Mouse (Mus musculus) urinary bladder, adult 2 months (tissue): Measurements from ENCODE around the gene Gpr89. TPM values are rescaled to one million over a fixed set of nuclear protein-coding genes. Genes with fewer than 3 reads are reported as not detected.

ENCODE experiments used
- DNase-seq: peaks from one replicate; pipeline ENCODE4 v3.0.0; 2022; ENCODE audit warnings: low spot score
- polyA plus RNA-seq: library from polyadenylated mRNA; depleted of rRNA; stranded (reverse); fragments of >200 nt; gene quantifications from 2 replicates; pipeline ENCODE4 v1.2.3, GENCODE M21; 2012

Gpr89 gene
- polyA plus RNA-seq, 1 experiment, result 11.5 TPM

DNA sequence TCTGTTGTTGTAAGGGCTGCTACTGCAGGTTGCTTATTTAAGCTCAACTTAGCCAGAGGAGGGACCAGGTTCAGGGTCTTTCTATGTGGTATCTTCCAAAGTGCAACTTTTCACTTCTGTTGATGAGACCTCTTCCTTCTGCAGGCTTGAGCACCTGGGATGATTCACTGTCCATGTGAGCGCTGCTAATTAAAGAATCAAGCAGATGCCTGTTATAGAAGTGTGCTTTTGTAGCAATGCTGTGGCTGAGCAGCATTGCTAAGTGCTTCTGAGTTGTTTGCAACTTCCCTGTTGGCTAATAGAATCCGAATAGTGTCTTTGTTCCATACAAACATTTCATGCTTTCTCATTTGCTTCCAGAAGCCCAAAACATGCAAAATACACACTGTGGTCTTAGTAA lies 34.9 kb downstream of the Gpr89 start:
- no peak for DNase-seq

DNA sequence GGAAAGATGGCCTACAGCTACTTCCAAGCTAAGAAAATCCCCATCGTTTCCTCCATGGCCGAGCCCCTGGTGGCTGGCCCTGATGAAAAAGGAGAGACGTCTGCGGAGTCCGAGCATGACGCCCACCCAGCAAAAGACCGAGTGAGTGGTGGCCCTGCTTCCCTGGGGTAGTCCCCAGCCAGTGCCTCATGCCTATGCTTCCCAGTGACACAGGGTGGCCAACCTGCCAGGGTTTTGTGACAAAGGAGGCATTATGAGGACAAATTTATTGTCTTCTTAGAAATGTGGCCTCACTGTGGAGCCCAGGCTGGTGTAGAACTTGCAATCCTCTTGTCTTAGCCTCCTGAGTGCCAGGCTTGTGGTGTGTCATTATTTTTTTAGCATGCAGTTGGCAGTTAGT lies 36.1 kb downstream of the Gpr89 start:
- no peak for DNase-seq

DNA sequence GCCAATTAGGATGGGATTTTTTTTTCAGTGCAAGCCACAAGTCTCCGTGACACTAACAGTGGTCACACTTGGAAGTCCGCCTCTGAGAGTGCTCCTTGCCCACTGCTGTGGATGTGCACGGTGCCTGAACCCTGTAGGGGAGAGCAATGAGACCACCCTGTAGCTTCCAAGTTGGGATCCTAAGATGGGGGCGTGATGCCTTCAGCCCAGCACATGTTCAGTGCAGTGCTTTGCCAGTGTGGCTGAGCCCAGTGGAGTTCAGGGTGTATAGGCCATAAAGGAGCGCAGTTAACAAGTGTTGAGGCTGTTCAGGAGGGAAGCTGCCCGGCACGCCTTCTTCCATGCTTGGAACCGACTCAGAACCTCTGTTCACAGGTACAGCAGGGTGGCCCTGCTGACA lies 36.6 kb downstream of the Gpr89 start:
- DNase-seq, result peak; percentile 14

DNA sequence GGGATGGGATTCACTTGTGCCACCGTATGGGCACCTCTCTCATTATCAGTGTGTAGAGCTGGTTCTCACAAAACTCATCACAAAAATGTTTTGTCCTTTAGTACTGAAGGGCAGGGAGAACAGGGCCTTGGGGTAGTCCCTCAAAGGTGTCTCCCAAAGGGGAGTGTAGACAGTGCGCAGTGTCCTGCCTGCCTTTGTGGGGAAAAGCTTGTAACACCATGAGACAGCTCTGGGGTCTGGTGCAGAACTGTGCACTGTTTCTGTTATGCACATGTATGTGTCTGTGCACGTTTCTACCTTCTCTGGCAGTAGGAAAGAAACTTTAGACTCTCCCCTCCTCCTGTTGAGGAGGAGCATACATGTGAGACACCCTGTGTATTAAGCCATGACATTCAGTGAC lies 37.3 kb downstream of the Gpr89 start:
- peak; percentile 6 for DNase-seq

DNA sequence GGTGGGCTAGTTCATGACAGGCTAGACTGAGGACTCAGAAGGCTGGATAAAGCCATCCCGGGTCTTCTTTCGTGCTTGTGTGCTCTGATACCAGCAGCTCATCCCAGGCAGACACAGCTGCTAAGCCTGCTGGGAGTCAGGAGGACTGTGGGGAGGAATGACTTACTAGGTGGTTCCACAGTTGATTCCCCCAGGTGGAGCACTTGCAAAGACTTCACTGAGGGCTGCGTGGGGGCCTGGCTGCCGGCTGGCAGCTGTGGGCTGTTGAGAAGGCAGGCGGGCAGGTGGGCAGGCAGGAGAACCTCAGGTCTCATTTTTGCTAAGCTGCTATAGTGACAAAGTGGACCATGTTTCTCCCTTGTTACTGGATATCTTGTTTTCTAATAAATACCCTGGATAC lies 44.6 kb downstream of the Gpr89 start:
- peak; percentile 7 for DNase-seq

DNA sequence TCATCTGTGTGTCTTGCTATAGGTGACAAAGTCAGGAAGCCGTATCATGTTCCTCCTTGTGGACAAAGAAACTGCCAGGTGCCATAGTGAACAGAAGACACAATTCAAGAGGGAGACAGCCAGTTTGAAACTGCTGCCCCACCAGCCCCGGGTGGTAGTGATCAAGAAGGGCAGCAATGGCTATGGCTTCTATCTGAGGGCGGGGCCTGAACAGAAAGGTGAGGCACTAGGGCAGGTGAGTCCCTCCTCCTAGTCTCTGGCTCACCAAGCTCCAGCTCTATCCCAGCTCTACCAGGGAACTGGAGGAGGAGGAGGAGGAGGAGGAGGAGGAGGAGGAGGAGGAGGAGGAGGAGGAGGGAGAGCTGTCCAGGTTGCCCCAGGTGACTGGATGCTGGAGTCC lies 49.3 kb downstream of the Gpr89 start:
- DNase-seq, result peak; percentile 15

DNA sequence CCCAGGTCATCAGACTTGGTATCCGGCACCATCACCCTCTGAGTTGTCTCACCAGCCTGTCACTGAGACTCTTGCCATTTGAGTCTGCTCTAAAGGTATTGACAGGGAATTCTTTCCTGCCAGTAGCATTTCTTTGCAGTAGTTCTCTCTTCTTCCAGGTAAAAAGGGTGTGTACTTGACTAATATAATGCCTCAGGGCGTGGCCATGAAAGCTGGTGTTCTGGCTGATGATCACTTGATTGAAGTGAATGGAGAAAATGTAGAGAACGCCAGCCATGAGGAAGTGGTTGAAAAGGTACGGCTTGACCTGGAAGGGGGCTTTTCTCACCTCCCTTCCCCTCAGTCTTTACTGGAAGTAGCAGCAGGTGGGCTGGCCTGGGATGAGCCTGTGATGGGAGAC lies 50.8 kb downstream of the Gpr89 start:
- no peak for DNase-seq

DNA sequence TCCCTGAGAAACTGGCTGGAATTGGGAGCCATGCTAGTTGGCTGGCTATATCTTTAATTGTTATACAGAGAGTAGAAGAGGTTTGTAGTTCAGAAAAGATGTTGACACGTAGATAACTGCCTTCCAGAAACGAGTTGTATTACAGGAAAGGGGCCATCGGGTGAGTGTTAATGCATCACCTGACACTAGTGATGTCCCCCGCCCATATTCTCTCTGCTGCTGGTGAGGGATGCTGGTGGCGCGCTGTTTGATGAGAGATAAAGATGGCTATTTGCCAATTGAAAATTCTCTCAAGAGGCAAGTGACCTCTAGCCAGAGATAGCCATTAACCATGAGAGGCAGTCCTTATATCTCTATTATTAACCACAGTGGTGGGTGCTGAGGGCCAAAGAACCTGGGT lies 52.6 kb downstream of the Gpr89 start:
- DNase-seq, result no peak

DNA sequence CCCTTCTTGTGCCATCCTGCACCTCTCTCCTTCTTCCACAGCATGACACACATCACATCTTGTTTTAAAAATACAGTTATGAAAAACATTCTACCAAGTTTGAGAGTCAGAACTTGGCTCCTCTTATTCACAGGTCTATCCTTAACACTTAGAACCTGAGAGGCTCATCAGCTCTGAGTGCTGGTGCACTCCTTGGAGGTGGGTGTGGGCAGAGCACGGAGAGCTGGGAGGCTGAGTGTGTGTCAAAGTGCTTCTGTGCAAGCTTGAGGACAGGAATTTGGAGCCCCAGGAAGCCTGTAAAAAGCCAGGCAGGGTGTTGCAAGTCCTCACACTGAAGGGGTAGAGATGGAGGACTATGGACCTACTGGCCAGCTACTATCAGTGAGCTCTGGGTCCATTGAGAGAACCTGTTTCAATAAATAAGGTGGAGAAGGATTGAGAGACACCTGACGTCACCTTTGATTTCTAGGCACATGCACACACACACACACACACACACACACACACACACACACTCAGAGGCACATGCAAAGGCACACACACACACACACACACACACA lies 55.9 kb downstream of the Gpr89 start:
- DNase-seq, result peak; percentile 3

DNA sequence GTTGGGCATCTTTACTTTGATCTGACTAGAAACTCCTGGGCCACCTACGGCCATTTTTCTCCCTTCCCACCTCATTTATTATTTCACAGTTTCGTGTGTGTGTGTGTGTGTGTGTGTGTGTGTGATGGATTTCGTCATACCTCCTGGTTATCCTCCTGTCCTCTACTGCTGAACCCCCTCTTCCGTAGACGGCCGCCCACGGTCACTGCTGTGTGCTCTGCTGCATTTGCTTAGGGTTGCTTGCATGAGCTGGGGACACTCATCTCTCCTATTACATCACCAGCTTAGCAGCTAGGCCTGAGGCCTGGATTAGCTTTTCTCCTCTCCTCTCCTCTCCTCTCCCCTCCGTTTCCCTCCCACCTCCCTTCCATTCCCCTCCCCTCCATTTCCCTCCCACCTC lies 56.7 kb downstream of the Gpr89 start:
- DNase-seq, result peak; percentile 5

DNA sequence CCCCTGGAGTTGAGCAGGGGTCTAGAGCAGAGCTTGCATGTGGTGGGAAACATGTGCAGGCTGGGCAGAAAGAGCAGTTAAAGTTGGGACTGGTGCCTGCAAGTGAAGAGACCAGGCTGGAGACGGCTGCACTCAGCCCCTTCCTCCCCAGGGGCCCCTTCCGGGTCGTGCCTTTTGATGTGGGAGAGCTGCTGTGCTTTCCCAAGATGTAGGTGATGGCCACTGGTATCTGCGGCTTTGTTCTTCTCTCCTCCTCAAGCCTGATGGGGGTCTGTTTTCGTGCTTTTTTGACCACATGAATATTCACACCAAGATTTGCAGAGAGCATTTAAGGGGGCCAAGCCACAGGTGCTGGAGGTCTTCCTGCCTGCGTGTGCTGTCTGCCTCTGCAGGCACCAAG lies 57.5 kb downstream of the Gpr89 start:
- DNase-seq, result peak; percentile 14

DNA sequence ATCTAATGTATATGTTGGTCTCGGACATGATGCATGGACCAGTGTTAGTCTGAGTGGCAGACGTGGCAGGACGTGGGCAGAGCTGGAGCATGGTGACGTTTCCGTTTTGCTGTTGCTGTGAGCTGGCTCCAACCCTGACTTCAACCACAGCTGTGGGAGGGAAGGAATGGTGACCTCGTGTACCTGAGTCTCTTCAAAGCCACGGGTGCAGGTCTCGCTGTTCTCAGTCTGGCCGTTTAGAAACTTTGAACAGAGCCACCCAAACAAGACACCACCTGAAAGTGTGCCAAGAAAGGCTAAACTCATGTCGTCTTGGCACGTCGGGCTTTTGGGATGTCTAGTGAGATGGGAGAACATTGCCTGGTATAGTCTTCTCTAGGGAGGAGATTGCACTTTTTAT lies 58.2 kb downstream of the Gpr89 start:
- DNase-seq, result no peak

DNA sequence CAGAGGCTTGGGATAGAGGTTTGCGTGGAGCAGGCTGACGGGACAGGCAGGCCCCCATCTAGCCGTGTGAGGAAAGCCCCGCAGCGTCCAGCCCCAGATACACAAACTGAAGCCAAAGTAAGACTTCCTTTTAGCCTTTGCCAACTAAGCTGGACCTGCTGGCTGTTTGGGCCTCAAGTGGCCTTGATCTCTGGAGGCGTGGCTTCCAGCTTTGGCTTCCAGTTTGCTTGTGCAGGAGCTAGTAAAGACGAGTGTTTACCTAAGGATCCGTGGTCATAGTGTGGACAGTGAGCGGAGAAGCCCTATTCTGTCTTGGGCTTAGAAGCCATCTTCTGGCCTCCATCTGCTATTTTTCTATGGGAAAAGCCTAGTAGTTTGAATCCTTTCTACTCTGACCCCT lies 59.3 kb downstream of the Gpr89 start:
- peak; percentile 1 for DNase-seq

DNA sequence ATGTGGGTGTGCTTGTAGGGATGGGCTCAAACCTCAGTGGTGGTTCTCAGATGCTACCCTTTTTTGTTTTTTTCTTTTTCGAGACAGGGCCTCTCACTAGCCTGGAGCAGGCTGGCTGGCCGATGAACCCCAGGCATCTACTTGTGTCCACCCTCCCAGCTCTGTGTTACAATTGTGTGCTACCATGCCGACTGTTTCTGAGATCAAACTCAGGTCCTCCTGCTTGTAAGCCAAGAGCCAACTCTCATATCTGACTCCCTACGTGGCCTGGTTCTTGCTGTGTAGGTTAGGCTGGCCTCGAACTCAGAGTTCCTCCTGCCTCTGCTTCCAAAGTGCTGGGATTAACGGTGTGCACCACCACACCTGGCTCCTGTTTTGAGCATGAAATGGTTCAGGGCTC lies 60.0 kb downstream of the Gpr89 start:
- DNase-seq, result no peak

DNA sequence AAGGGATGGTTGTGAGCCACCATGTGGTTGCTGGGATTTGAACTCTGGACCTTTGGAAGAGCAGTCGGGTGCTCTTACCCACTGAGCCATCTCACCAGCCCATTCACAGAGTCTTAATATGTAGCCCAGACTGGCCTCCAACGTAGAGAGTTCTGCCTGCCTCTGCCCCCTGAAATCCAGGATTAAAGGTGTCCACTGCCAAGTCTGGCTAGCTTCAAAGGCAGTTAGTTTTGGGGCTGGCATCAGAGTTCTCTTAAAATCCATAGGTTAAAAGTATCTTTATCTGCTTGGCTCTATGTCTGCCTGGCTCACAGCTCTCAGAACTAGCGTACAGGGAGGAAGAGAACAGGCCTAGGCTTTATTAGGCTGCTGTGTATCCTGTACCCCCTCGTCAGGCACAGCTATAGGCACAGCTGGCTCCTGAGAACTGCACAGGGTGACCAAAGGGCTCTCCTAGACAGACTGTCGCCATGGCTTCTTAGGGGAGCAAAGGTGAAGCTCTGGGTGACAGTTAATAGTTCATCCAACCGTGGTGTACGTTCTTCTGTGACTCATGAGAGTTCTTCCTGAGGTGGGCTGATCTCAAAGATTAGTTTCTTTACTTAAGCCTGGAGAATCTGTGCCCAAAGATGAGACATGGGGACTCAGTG lies 66.0 kb downstream of the Gpr89 start:
- DNase-seq, result no peak

DNA sequence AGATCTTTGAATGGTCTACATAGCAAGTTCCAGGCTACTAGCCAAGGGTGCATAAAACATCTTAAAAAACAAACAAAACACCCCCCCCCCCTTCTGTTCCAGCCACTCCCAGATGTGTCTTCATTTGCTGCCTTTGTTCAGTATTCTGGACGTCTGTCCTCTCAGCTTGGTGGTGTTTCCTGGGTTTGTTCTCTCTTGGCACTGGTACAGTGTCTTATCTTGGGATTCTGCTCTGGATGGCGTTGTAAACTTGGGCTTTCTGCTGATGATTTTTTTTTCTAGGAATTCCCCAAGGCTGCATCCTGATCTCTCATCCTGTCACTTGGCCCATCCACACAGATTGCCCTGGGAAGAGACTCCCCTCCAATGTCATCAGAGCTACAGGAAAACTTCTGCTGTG lies 68.7 kb downstream of the Gpr89 start:
- no peak for DNase-seq

DNA sequence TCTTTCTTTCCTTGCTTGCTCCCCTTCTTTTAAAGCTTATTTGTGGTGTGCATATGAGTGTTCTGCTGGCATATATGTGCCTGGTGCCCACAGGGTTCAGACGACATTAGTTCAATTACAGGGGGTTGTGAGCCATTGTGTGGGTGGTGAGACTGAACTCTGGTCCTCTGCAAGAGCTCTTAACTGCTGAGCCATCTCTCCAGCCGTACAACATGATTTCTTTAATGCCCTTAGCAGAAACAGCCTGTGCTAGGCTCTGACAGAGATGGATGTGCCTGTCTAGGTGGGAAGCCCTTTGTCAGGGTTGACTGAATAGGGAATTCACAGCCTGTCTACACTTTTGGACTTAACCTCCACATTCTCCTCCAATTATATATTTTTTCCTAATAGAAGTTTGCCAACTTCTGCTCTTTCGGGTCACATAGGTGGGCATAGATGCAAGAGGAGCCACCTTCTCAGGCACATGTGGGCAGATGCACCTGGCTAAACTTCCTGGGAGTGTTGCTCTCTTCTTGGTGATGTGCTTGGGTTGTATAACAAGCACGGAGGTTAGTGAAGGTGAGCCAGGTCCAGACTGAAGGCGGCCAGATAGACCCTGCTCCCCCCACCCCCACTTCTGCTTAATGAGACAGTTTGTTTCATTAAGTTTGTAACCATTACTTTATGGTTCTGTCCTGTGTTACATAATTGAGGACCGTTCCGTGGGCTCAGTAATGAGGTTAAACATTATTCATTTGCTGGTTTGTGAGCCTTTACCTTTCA lies 70.4 kb downstream of the Gpr89 start:
- DNase-seq, result no peak

DNA sequence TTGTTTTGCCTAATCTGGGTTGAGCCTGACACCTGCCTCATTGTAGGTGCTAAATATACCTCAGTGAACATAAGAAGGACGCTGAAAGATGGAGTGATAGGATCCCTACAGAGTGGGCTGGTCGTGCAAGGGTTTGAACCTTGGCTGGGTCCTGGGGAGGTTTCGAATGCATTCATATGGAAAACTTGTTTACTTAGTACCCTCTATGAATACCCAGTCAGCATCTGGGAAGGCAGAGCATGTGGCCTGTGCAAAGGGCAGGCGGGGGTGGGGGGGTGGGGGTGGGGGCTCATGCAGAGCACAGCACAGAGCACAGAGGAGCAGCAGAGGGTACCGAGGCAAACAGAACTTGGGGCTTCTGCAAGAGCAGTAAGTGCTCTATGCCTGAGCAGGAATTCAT lies 72.2 kb downstream of the Gpr89 start:
- DNase-seq, result no peak

DNA sequence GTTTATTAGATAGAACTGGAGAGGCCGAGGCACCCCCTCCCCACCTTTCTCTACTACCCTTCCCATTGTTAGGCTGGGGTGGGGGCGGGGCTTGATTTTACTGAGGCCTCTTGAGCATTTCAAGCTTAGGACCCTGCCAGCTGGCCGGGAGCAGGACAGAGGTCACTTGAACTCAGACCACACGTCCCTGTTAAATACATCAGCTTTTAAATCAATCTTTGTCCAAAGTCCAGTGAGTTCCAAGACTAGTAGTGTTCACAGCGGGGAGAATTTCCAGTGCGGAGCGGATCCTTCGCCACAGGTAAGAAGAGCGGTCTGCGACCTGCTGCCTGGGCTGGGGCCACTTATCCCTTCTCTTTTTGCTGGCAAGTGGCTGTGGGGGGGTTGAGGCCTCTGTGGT lies 75.3 kb downstream of the Gpr89 start:
- no peak for DNase-seq

DNA sequence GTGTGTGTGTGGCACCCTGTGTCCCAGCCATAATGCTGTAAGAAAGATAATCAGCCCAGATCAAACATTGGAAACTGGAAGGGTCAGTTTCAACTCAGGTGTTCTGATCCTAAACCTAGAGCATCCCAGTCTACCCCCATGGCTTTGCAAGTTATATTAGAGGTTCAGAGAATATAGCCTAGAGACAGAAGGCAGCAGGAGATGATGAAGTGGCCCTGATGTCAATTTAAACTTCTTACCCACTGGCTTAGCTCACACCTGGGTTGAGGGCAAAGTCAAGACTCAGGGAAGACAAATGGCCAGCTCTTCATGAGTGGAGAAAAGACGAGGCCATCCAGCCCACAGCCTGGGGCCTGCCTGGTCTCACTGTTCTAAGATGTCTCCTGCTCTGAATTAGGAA lies 76.2 kb downstream of the Gpr89 start, which contains the start of the genes Pdzk1 and Cd160:
Gene Pdzk1, plus strand, starts transcription at position 301 of the 400 bp plus-strand sequence.
Gene Cd160, minus strand, starts transcription at position 368 of the 400 bp plus-strand sequence.
- no peak for DNase-seq

DNA sequence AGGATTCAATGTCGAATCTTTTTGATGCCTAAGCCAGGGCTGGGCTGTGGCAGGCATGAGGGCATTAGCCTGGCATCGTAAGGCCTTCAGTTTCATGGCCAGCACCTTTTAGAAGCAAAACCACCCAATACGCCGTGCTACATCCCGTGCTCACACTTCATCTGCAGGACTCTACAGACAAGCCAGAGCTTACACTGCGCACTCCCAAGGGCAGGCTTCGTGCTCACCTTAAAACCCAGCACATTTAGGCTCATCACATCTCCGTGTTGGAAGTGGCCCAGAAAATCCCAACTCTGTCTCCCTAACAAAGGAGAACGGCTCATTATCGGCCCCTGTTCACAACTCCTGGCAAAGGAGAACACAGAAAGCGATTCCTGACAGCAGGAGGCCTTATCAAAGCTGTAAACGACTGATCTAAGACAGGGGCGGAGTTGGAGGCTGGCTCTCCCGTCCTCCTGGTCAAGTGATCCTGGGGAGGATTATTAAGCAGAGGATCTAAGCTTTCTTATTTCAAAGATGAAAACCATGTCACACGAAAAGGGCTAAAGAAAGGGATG lies 76.8 kb downstream of the Gpr89 start:
- DNase-seq, result no peak

DNA sequence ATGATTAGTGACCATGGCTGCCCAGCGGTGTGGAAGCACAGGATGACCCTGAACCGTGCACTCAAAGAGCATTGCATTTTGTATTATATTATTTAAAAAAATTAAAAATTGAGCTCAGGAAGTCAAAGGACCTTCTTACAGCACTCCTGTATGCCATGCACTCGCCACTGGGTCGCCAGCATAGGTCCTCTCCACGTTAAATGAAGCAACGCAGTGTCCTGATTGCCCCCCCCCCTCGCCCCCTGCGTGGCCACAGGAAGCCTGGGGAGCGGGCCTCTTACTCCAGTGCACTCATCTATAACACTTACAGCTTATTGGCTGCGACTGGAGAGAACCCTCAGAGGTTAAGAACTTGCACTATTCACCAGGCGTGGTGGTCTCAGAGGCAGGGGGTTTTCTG lies 79.9 kb downstream of the Gpr89 start:
- no peak for DNase-seq

DNA sequence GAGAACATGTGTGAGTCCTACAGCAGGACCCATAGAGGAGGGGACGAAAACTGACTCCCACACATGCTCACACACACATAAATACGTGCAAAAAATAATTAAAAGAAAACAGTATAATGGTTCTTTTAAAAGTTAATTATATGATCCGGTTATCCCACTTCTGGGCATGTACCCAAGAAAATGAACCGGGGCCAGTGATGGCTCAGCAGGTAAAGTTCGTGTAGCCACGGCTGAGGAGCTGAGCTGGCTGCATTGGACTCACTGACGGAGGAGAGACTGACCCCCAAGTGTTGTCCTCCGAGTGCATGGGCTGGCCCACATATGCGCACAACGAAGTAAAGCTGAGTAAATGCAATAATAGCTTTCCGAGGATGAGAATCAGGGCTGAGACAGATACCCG lies 80.5 kb downstream of the Gpr89 start:
- no peak for DNase-seq
